Comparison of ENCODE assay signal across 20 mouse cellular contexts in the genomic region with DNA sequence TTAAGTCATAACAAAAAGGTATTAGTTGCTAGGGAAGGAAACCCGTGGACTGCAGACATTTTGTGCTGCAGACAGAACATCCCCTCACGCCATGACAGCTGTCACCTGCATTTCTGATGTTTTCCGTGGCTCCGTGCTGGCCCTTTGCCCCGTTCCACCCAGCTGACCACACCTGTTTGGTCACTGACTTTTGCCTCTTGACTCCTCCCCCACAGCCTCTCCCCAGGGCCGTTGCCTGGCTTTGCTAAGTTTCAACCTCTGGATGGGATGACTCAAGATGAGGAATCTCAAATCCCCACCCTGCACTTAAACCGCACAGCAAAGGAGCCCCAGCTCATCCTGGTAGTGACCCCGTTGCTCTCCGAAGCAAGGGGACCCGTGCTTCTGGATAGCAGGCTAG. TPM values are rescaled to one million over a fixed set of nuclear protein-coding genes. Genes with fewer than 3 reads are reported as not detected.
DNase-seq lines count a peak whose midpoint lies in the region; ATAC-seq and TF ChIP-seq lines count a peak whose summit lies in the region.
"Had no signal": no experiment of that assay in that cellular context is flagged by ENCODE, and none has a peak within 500 bp of the region (broad histone marks: within the 10 kb centered on the region; RNA-seq: fewer than 3 reads in every experiment).

No protein-coding gene starts in this region.

- H3K4me3 ChIP-seq in kidney, embryonic 14.5 days (ENCODE audit: low read length), result no peak overlapping the region
- H3K4me3 ChIP-seq in C2C12 (ENCODE audit: insufficient read depth, poor library complexity, severe bottlenecking), result no peak overlapping the region
- no peak overlapping the region for H3K4me3 ChIP-seq in stomach, postnatal 0 days (ENCODE audit: low read depth, low read length)
- H3K4me3 ChIP-seq: embryonic facial prominence, embryonic 10.5 days; forebrain, embryonic 12.5 days; heart, embryonic 15.5 days; hindbrain, embryonic 15.5 days; midbrain, embryonic 13.5 days had no signal

- no peak for TF ChIP-seq EP300 in stomach, postnatal 0 days (optimal IDR thresholded peaks at IDR 0.05)

- peaks cover 7% of the 10 kb centered on the region for H3K79me3 ChIP-seq in C2C12 (ENCODE audit: low read depth)

- WGBS in kidney, embryonic 14.5 days, result 66% methylated on average over 10 of the region's 10 CpGs
- WGBS in stomach, postnatal 0 days, result 58% methylated on average over 10 of the region's 10 CpGs

- H3K4me1 ChIP-seq in kidney, embryonic 14.5 days (ENCODE audit: control insufficient read depth, insufficient read depth, low read length), result peaks cover 4% of the 10 kb centered on the region; the same call in 1 of the 2 replicates
- H3K4me1 ChIP-seq in stomach, postnatal 0 days (replicated peaks; ENCODE audit: control insufficient read depth, insufficient read depth), result 0 out of 2 replicates have a peak, but pooled peaks cover 3% of the 10 kb centered on the region
- H3K4me1 ChIP-seq: forebrain, embryonic 12.5 days; hindbrain, embryonic 15.5 days; midbrain, embryonic 13.5 days had no signal

- peak; percentile 54 for DNase-seq in kidney, postnatal 10 days
- DNase-seq in kidney, postnatal 25 days, result peak; percentile 68 to 78
- DNase-seq in stomach, postnatal 0 days (ENCODE audit: low spot score), result peak; percentile 64
- no peak for DNase-seq in gastrocnemius, adult 8-10 months (ENCODE audit: low spot score in 2 of 2)
- no peak for DNase-seq in cerebellum, adult 18-20 months
- DNase-seq: adrenal gland, postnatal 36 days; cerebellum, adult 2 months; gastrocnemius, postnatal 14 days; heart, postnatal 4 days; lung, embryonic 14.5 days; spleen, adult 18-20 months had no signal

- no peak for ATAC-seq in kidney, embryonic 14.5 days (ENCODE audit: low FRiP score, low TSS enrichment)
- peak; percentile 85 for ATAC-seq in stomach, postnatal 0 days (ENCODE audit: low FRiP score, low TSS enrichment)
- ATAC-seq: intestine, postnatal 0 days; midbrain, embryonic 13.5 days had no signal

- H3K79me2 ChIP-seq in C2C12 (ENCODE audit: control insufficient read depth, insufficient read depth), result peaks cover 57% of the 10 kb centered on the region

- TF ChIP-seq CTCF in C2C12 (IDR thresholded peaks at IDR 0.05; ENCODE audit: control insufficient read depth, insufficient read depth, insufficient read length), result no peak
- TF ChIP-seq CTCF in stomach, postnatal 0 days (IDR thresholded peaks at IDR 0.05; ENCODE audit: low read depth), result no peak

- H3K36me3 ChIP-seq in kidney, embryonic 14.5 days (ENCODE audit: control insufficient read depth, insufficient read depth, low read length), result no peaks in the 10 kb centered on the region
- H3K36me3 ChIP-seq in C2C12 (ENCODE audit: control insufficient read depth, insufficient read depth), result no peaks in the 10 kb centered on the region
- no peaks in the 10 kb centered on the region for H3K36me3 ChIP-seq in stomach, postnatal 0 days (ENCODE audit: control insufficient read depth, insufficient read depth, low read length)
- H3K36me3 ChIP-seq: forebrain, embryonic 12.5 days; heart, embryonic 15.5 days; hindbrain, embryonic 15.5 days; midbrain, embryonic 13.5 days had no signal

- no peak overlapping the region for H3K27ac ChIP-seq in kidney, embryonic 14.5 days (ENCODE audit: low read depth, low read length)
- H3K27ac ChIP-seq in stomach, postnatal 0 days (replicated peaks), result no peak overlapping the region
- H3K27ac ChIP-seq: embryonic facial prominence, embryonic 10.5 days; forebrain, embryonic 12.5 days; heart, embryonic 15.5 days; hindbrain, embryonic 15.5 days; midbrain, embryonic 13.5 days had no signal

- H3K27me3 ChIP-seq in kidney, embryonic 14.5 days (ENCODE audit: control insufficient read depth, insufficient read depth, low read length), result no peaks in the 10 kb centered on the region
- H3K27me3 ChIP-seq in C2C12 (ENCODE audit: control insufficient read depth, insufficient read depth, insufficient read length), result no peaks in the 10 kb centered on the region
- H3K27me3 ChIP-seq in stomach, postnatal 0 days (ENCODE audit: control insufficient read depth, insufficient read depth, low read length), result no peaks in the 10 kb centered on the region
- H3K27me3 ChIP-seq: forebrain, embryonic 12.5 days; heart, embryonic 15.5 days; hindbrain, embryonic 15.5 days; midbrain, embryonic 13.5 days had no signal

- H3K4me2 ChIP-seq in kidney, embryonic 14.5 days (replicated peaks; ENCODE audit: low read depth, low read length), result no peak overlapping the region
- no peak overlapping the region for H3K4me2 ChIP-seq in stomach, postnatal 0 days (replicated peaks; ENCODE audit: low read depth)
- H3K4me2 ChIP-seq: forebrain, embryonic 12.5 days; heart, embryonic 15.5 days; hindbrain, embryonic 15.5 days; liver, embryonic 11.5 days; lung, embryonic 14.5 days; midbrain, embryonic 13.5 days had no signal

- no peak overlapping the region for H3ac ChIP-seq in C2C12 (ENCODE audit: control insufficient read depth, insufficient read length, low read depth)

- no peak overlapping the region for H3K9ac ChIP-seq in kidney, embryonic 14.5 days (ENCODE audit: low read depth, low read length)
- no peak overlapping the region for H3K9ac ChIP-seq in stomach, postnatal 0 days (ENCODE audit: low read length)
- H3K9ac ChIP-seq: forebrain, embryonic 12.5 days; heart, embryonic 15.5 days; hindbrain, embryonic 15.5 days; lung, embryonic 14.5 days; midbrain, embryonic 13.5 days had no signal

- H3K9me3 ChIP-seq in kidney, embryonic 14.5 days (ENCODE audit: control insufficient read depth, low read length), result no peaks in the 10 kb centered on the region
- no peaks in the 10 kb centered on the region for H3K9me3 ChIP-seq in stomach, postnatal 0 days (ENCODE audit: control insufficient read depth, low read length)
- H3K9me3 ChIP-seq: embryonic facial prominence, embryonic 10.5 days; forebrain, embryonic 12.5 days; heart, embryonic 15.5 days; hindbrain, embryonic 15.5 days; midbrain, embryonic 13.5 days had no signal

TF ChIP-seq in C2C12, 6 proteins besides CTCF, POLR2A, EP300 and RAD21:
- TF ChIP-seq MYOG (IDR thresholded peaks at IDR 0.05; ENCODE audit: control insufficient read depth, extremely low read depth, insufficient read length) (no peak), FOSL1 (IDR thresholded peaks at IDR 0.05; ENCODE audit: insufficient read depth, low read length, poor library complexity, severe bottlenecking) (peak; percentile 4), USF1 (IDR thresholded peaks at IDR 0.05; ENCODE audit: low read depth) (no peak), CEBPB (IDR thresholded peaks at IDR 0.05; ENCODE audit: low read depth) (no peak), MYOD1 (IDR thresholded peaks at IDR 0.05; ENCODE audit: control insufficient read depth, insufficient read length, low read depth) (peak; percentile 88)

RNA-seq across cellular contexts. Expression of a gene that starts 33.6 kb away (rescaled TPM):
- polyA plus RNA-seq in kidney, embryonic 14.5 days (2014; fragmentation: Nextera tagmentation; extraction: Ambion mirVana), result 169 and 322 TPM in 2 replicates
- 74.7 TPM for polyA plus RNA-seq in C2C12 (2012; fragmentation: generic; extraction: Trizol)
- polyA plus RNA-seq in stomach, postnatal 0 days (2015; fragmentation: Nextera tagmentation; extraction: Ambion mirVana), result 96.3 and 99.0 TPM in 2 replicates
- 10 to 100 TPM; 27.4 to 61.7 (median 46.3) TPM for total RNA-seq in gastrocnemius, adult 8-10 months (2022)

RNA-seq across cellular contexts. Expression of a gene that starts 33.6 kb away (rescaled TPM):
- polyA plus RNA-seq in kidney, embryonic 14.5 days (2014; fragmentation: Nextera tagmentation; extraction: Ambion mirVana), result 45.1 and 82.2 TPM in 2 replicates
- polyA plus RNA-seq in C2C12 (2012; fragmentation: generic; extraction: Trizol), result 68.8 TPM
- polyA plus RNA-seq in stomach, postnatal 0 days (2015; fragmentation: Nextera tagmentation; extraction: Ambion mirVana), result 43.4 and 47.2 TPM in 2 replicates
- total RNA-seq in gastrocnemius, adult 8-10 months (2022), result 10 to 100 TPM; 17.8 to 38.4 (median 26.0) TPM

Comparison
In these comparisons a context has a peak if more than half of its experiments do, and no peak if none do; other contexts are left out.
1. DNase-seq: peak in kidney, postnatal 10 days (single experiment), kidney, postnatal 25 days (2 of 2) and stomach, postnatal 0 days (single experiment); none in gastrocnemius, adult 8-10 months (0 of 2) and cerebellum, adult 18-20 months (0 of 2).